Mouse (Mus musculus) megakaryocyte-erythroid progenitor cell, adult 5-6 weeks (primary cell): Measurements from ENCODE around the gene Gm43720. TPM values are rescaled to one million over a fixed set of nuclear protein-coding genes. Genes with fewer than 3 reads are reported as not detected.
"Not testable (repeated sequence)": the region's sequence is repeated elsewhere in the genome, so short reads cannot be mapped to it uniquely, and the experiment has no call there.

Experiments
- ATAC-seq: replicated peaks from 2 replicates; pipeline ENCODE4 v1.8.0; 2016; ENCODE audit warnings: mild to moderate bottlenecking, inconsistent platforms; ENCODE audit not compliant: severe bottlenecking, poor library complexity, low FRiP score, low TSS enrichment
- total RNA-seq, 2 experiments: library from RNA; stranded (forward) in 1 of 2; stranded (reverse) in 1 of 2; fragments of 200-1000, 215-1000 nt in 1 of 2; fragments of >200 nt in 1 of 2; fragmentation: Nextera tagmentation in 1 of 2; gene quantifications; 2 replicates each; pipeline ENCODE4 v1.2.3; 2014 to 2017

Gene Gm43720
- total RNA-seq, 2 experiments from 2014 or later = not detected

GRCm38 (mm10) chr5:138227367-138227766, 52.4 kb downstream of the Gm43720 start:
- peak; percentile 48; the same call in 1 of the 2 replicates for ATAC-seq

GRCm38 (mm10) chr5:138226491-138226890, 53.3 kb downstream of the Gm43720 start:
- ATAC-seq = peak; percentile 45

GRCm38 (mm10) chr5:138225700-138226099, 54.1 kb downstream of the Gm43720 start, which contains the start of gene Nxpe5:
Nxpe5 (plus strand) TSS chr5:138225898.
- no peak for ATAC-seq

- no peak for ATAC-seq
These were observed 56.5 kb downstream of the Gm43720 start for GRCm38 (mm10) chr5:138223287-138223686.

- peak; percentile 90 for ATAC-seq
These were observed 57.6 kb downstream of the Gm43720 start for GRCm38 (mm10) chr5:138222111-138222510.

GRCm38 (mm10) chr5:138219864-138220263, 59.9 kb downstream of the Gm43720 start:
- no peak for ATAC-seq

- ATAC-seq = not testable (repeated sequence)
These were observed 63.1 kb downstream of the Gm43720 start for GRCm38 (mm10) chr5:138216632-138217031.

Other genes with a start within 250 kb of the Gm43720 start
- not detected in 2 replicates for gene Smok3c, start 226.8 kb downstream of the Gm43720 start, total RNA-seq (2014; fragmentation: Nextera tagmentation)
- not detected in 2 replicates for gene Smok3c, start 226.8 kb downstream of the Gm43720 start, total RNA-seq (2017)
- 40.3 and 41.1 TPM in 2 replicates for gene Zkscan1, start 194.9 kb downstream of the Gm43720 start, total RNA-seq (2014; fragmentation: Nextera tagmentation)
- 38.0 and 44.5 TPM in 2 replicates for gene Zkscan1, start 194.9 kb downstream of the Gm43720 start, total RNA-seq (2017)
- 14.4 and 18.0 TPM in 2 replicates for gene Zscan21, start 163.1 kb downstream of the Gm43720 start, total RNA-seq (2014; fragmentation: Nextera tagmentation)
- 10.8 and 16.5 TPM in 2 replicates for gene Zscan21, start 163.1 kb downstream of the Gm43720 start, total RNA-seq (2017)
- gene Zfp113, start 124.2 kb downstream of the Gm43720 start, total RNA-seq (2014; fragmentation: Nextera tagmentation) = 7.3 and 7.5 TPM in 2 replicates
- 7.8 and 10.9 TPM in 2 replicates for gene Zfp113, start 124.2 kb downstream of the Gm43720 start, total RNA-seq (2017)
- gene Cops6, start 118.9 kb downstream of the Gm43720 start, total RNA-seq (2014; fragmentation: Nextera tagmentation) = 81.1 and 121 TPM in 2 replicates
- 51.6 and 66.1 TPM in 2 replicates for gene Cops6, start 118.9 kb downstream of the Gm43720 start, total RNA-seq (2017)
- gene Ap4m1, start 108.0 kb downstream of the Gm43720 start, total RNA-seq (2014; fragmentation: Nextera tagmentation) = 37.3 and 53.0 TPM in 2 replicates
- 18.9 and 32.8 TPM in 2 replicates for gene Ap4m1, start 108.0 kb downstream of the Gm43720 start, total RNA-seq (2017)
- 343 and 361 TPM in 2 replicates for gene Mcm7, start 107.5 kb downstream of the Gm43720 start, total RNA-seq (2014; fragmentation: Nextera tagmentation)
- 397 and 503 TPM in 2 replicates for gene Mcm7, start 107.5 kb downstream of the Gm43720 start, total RNA-seq (2017)
- 44.8 and 68.4 TPM in 2 replicates for gene Taf6, start 92.5 kb downstream of the Gm43720 start, total RNA-seq (2014; fragmentation: Nextera tagmentation)
- 25.4 and 37.9 TPM in 2 replicates for gene Taf6, start 92.5 kb downstream of the Gm43720 start, total RNA-seq (2017)
- gene Cnpy4, start 92.5 kb downstream of the Gm43720 start, total RNA-seq (2014; fragmentation: Nextera tagmentation) = 22.0 and 26.2 TPM in 2 replicates
- 35.3 and 36.5 TPM in 2 replicates for gene Cnpy4, start 92.5 kb downstream of the Gm43720 start, total RNA-seq (2017)
- gene Mblac1, start 85.6 kb downstream of the Gm43720 start, total RNA-seq (2014; fragmentation: Nextera tagmentation) = 5.1 and 8.0 TPM in 2 replicates
- gene Mblac1, start 85.6 kb downstream of the Gm43720 start, total RNA-seq (2017) = 2.5 and 8.3 TPM in 2 replicates
- gene Nxpe5, start 54.1 kb downstream of the Gm43720 start, total RNA-seq (2014; fragmentation: Nextera tagmentation) = 0.28 TPM in 1 of 2 replicates, not detected in the other
- 0.94 and 1.0 TPM in 2 replicates for gene Nxpe5, start 54.1 kb downstream of the Gm43720 start, total RNA-seq (2017)
- 28.7 and 36.3 TPM in 2 replicates for gene Lamtor4, start 24.5 kb downstream of the Gm43720 start, total RNA-seq (2014; fragmentation: Nextera tagmentation)
- 27.0 and 30.0 TPM in 2 replicates for gene Lamtor4, start 24.5 kb downstream of the Gm43720 start, total RNA-seq (2017)
- 113 and 199 TPM in 2 replicates for gene BC037034, start 15.9 kb downstream of the Gm43720 start, total RNA-seq (2014; fragmentation: Nextera tagmentation)
- gene BC037034, start 15.9 kb downstream of the Gm43720 start, total RNA-seq (2017) = 46.5 and 50.8 TPM in 2 replicates
- gene Gal3st4, start 7.1 kb downstream of the Gm43720 start, total RNA-seq (2014; fragmentation: Nextera tagmentation) = not detected in 2 replicates
- gene Gal3st4, start 7.1 kb downstream of the Gm43720 start, total RNA-seq (2017) = not detected in 2 replicates
- 6.0 and 15.0 TPM in 2 replicates for gene Gpc2, start within 50 bp of the Gm43720 start, total RNA-seq (2014; fragmentation: Nextera tagmentation)
- 0.89 and 6.5 TPM in 2 replicates for gene Gpc2, start within 50 bp of the Gm43720 start, total RNA-seq (2017)
- gene Stag3, start 282 bp upstream of the Gm43720 start, total RNA-seq (2014; fragmentation: Nextera tagmentation) = 13.1 and 15.7 TPM in 2 replicates
- 9.9 and 13.4 TPM in 2 replicates for gene Stag3, start 282 bp upstream of the Gm43720 start, total RNA-seq (2017)
- 4.0 TPM in 1 of 2 replicates, not detected in the other for gene Pvrig, start 62.0 kb upstream of the Gm43720 start, total RNA-seq (2014; fragmentation: Nextera tagmentation)
- not detected in 2 replicates for gene Pvrig, start 62.0 kb upstream of the Gm43720 start, total RNA-seq (2017)
- gene Zfp157, start 161.5 kb upstream of the Gm43720 start, total RNA-seq (2014; fragmentation: Nextera tagmentation) = 11.5 and 13.1 TPM in 2 replicates
- 4.9 and 19.0 TPM in 2 replicates for gene Zfp157, start 161.5 kb upstream of the Gm43720 start, total RNA-seq (2017)